Mouse (Mus musculus) mouse trophoblast stem cell (cell line): ENCODE data around the gene Nipa1.
"Not testable (repeated sequence)": the region's sequence is repeated elsewhere in the genome, so short reads cannot be mapped to it uniquely, and the experiment has no call there.

Source experiments
- in situ Hi-C, 2 experiments: fragments of 300-500 bp; cut with MseI, MboI; formaldehyde crosslinking; loops; 2 replicates in 1 of 2; 3 replicates in 1 of 2; pipeline ENCODE4 v1.15.1; 2025

The Nipa1 gene

DNA sequence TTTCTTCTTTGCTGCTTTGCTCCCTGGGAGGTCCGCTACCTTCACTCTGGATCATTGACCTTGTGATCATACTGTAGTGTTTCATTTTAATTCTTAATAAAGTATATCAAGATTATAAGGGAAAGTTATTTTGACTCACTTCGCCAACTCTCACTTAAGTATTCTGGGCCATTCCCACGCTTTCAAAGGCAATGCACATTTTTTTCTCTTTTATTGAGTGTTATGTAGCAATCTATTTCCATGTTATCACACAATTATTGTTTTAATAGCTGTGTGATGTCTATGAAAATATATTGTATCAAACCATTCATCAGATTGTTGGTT lies at the start of gene Nipa1:
Nipa1 (minus strand) TSS at position 25 of the 324 bp plus-strand sequence.
- in situ Hi-C loops: no loop called here

DNA sequence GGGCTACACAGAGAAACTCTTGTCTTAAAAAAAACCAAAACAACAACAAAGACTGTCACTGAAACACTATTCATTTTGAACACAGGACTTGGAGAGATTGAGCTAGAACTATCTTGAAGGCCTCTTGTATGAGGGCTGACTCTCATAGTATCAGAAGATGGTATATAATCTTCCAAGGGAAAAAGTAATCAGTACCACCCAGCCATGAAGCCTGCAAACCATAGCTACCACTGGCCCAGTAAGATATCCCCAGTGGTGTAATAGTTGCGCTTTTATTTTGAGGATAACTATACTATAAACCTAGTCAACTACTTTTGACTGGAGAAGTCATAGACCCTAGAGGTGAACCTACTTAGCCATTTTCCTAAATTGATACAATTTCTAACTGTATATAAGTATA lies 46.9 kb upstream of the Nipa1 start:
- in situ Hi-C loops: no loop called here

DNA sequence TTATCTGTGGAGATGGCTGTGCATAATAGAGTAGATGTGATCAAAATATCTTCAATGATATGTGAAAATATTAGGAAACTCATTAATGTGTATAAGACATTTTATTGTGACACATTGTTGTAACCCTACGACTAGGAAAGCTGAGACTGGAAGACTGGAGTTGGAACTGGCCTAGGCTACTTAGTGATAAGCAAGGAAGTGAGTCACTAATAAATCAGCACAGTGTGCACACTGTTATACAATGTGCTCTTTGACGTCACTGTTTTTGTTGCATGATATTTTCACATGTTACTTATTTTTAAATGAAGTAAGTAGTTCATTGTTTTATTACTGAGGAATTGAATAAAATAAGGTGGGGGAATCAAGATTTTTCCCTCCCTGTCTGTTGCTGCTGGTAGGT lies 46.4 kb upstream of the Nipa1 start:
- in situ Hi-C loops: no loop called here

DNA sequence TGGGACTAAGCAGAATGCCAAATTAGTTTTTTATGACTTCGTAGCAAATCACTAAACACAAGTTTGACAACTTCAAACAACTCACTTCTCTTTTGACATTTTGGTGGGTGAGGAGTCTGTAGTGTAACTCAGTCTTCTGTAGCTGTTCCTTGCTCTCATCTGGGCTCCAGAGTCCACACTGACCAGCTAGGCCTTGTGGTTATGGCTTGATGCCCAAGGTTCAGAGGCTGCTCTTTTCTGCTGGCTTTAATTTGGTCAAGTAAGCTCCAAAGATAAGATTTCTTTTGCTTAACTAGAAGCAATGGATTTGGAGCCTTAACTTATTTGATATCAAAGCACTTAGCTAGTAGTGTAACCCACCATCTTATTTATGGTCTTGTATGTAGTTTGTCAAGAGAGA lies 45.1 kb upstream of the Nipa1 start:
- in situ Hi-C loops: no loop called here

DNA sequence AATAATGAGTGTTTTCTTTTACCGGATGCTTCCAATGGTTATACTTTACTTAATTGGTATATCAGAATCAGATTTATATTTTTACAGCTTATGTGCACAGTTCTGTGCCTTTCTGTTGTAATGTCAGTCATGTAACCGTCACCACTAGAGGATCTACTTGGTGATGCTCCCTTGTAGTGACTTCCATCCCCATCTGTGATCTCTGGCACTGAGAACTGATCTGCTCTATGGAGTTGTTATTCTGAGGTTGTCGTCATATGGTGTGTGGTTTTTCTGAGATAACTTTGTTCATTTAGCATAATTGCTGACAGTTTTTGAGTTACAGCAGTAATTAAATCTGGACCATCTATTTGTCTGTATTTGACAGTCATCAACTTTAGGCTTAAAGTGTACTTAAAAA lies 35.6 kb upstream of the Nipa1 start:
- in situ Hi-C loops: no loop called here

DNA sequence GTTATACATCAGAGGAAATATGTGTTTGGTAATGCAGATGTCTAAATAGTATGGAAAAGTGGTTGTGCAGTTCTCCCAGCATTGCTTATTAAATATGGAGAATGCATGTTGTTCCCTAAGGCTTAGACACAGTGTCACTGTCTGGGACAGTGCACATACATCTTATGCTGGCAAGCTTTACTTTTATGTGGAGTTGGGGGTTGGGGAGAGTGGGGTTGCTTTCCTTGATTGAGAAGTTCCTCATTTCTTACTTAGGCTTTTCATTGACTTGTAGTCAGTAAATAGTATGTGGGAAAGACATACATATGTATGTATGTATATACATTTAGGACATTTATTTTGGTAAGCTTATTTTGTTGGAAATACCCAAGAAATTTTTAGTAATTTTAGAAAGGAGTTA lies 33.2 kb upstream of the Nipa1 start:
- in situ Hi-C loops: no loop called here

DNA sequence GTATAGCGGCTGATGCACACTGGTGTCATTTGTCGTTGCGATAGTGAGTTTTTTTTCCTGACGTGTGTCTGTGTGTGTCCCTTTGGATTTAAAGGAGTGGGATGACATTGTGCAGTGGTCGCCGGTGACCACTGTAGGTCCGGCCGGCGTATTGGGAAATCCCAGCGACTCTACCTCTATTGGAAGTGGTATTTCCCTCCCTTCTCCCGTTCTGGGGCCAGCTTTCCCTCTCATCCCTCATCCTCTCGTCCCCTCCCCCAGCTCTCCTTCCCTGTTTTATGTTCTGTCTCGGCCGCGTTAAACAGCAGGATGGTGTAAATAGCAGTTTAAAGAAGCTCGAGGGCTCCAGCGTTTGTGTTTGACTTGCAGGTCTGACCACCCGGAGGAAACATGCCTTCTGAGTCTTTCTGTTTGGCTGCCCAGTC lies 30.7 kb upstream of the Nipa1 start:
- in situ Hi-C loops: no loop called here

DNA sequence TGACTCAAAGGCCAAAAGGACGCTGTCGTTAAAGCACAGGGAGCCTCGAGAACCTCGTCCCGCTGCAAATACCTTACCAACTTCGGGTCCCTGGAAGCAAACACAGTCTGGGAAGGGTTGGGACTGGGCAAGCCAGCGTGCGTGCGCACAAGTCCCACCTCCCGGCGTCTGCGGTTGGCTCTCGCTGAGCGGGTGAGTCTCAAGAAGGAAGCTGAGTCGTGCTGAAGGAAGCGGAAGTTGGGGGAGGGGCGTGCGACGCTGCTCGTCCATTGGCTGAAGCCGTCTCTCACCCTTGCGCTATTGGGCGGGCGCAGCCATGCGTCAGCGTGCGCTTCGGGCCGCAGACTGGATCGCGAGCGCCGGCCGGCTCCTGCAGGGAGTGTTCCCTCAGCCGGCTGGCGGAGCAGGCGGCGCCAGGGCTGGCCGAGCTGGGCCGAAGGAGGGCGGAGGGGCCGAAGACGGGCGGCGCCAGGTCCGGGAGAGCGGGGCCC lies 30.1 kb upstream of the Nipa1 start, which contains the start of gene Herc2:
Herc2 (plus strand) TSS at position 366 of the 491 bp plus-strand sequence.
- in situ Hi-C loops: no loop called here

DNA sequence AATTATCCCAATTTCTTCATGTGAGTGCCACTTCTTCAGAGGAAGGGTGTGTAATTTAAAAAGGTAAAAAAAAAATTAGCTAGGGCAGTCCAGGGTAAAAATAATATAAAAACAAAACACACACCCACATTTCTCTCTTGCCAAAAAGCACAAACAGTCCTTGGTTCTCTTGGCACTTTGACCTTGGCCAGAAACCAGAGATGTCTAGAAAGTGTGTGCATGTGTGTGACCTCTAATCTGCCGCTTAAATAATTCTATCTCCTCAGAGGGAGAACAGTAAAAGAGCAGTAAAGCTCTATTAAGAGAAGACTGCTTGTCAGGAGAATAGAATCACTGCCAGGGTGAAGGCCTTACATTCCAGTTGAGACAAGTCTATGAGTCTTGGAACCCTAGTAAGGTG lies 27.4 kb upstream of the Nipa1 start:
- in situ Hi-C loops: no loop called here

DNA sequence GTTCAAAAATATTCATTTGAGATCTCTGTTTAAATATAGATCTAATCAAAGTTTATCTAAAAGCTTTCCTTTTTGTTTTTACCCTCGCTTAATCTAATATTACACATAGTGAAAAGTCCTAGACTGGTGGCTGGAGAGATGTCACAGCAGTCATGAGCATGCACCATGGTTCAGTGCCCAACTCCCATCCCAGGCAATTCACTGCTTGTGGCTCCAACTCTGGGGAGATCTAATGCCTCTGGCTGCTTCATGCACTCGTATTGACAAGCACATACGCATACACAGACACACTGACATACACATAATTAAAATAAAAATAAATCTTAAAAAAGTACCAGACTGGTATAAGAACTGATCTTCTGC lies 24.5 kb upstream of the Nipa1 start:
- in situ Hi-C loops: loop anchor here in 1 of 2 experiments (5.0 kb wide), 1 partner anchor 57 kb away; no protein-coding TSS in a partner anchor

DNA sequence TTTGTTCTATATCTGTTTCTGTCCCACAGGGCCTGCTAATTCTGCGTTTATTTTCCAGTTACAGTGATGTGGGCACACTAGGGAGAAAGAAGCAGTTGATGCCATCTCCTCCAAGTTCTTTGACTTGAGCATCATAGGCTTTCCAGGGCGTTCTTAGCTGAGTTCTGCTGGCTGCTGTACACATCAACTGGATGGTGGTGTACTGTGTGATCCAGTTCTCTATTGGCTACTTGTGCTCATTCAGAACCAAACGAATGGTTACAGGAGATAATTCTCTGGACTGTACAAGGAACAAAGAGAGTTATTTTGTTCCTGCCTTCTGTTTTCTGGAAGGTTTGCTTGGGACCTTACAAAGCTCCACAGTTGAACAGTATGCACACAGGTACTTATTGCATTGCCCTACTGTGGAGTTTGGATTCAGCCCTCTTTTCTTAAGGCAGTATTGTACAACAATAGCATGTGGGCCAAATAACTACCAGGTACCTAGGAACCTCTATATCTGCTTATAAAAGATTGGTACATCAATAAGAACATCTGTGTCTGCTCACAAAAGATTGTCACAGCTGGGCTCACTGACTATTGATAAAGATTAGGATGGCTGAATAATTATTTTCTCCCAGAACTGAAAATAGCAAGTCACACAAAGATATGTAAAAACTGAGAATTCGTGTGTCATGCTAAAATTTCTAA lies 24.0 kb upstream of the Nipa1 start:
- in situ Hi-C loops: loop anchor here in 1 of 2 experiments (5.0 kb wide), 1 partner anchor 56 kb away; no protein-coding TSS in a partner anchor

DNA sequence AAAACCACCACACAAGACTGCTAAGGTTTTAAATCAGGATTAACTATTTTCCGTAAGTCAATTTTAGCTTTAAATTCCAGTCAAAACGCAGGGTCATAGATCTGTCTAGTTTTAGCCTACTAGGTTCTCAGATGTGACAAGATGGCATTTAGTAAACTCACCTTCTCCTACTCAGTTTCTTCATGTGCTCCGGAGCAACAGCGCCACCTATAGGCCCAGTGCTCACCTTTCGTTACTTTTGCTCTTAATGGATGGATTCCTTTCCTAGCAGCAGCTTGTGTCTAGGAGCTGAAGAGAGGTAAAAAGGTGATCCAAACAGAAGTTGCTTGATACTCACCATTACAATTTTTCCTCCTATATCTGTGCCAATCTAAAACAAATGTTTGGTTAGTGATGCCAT lies 22.6 kb upstream of the Nipa1 start:
- in situ Hi-C loops: loop anchor here in 1 of 2 experiments (5.0 kb wide), 1 partner anchor 55 kb away; no protein-coding TSS in a partner anchor

DNA sequence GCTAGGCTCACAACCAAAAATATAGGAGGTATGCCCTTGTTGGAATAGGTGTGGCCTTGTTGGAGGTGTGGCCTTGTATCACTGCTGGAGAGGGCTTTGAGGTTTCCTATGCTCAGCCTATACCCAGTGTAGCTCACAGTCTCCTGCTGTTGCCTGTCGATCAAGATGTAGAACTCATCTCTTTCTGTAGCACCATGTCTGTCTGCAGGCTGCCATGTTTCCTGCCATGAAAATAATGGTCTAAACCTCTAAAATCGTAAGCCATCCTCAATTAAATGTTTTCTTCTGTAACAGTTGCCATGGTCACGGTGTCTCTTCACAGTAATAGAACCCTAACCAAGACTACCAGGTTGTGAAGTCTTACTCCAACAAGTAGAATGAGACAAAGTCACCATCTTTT lies 3.8 kb upstream of the Nipa1 start:
- in situ Hi-C loops: no loop called here

DNA sequence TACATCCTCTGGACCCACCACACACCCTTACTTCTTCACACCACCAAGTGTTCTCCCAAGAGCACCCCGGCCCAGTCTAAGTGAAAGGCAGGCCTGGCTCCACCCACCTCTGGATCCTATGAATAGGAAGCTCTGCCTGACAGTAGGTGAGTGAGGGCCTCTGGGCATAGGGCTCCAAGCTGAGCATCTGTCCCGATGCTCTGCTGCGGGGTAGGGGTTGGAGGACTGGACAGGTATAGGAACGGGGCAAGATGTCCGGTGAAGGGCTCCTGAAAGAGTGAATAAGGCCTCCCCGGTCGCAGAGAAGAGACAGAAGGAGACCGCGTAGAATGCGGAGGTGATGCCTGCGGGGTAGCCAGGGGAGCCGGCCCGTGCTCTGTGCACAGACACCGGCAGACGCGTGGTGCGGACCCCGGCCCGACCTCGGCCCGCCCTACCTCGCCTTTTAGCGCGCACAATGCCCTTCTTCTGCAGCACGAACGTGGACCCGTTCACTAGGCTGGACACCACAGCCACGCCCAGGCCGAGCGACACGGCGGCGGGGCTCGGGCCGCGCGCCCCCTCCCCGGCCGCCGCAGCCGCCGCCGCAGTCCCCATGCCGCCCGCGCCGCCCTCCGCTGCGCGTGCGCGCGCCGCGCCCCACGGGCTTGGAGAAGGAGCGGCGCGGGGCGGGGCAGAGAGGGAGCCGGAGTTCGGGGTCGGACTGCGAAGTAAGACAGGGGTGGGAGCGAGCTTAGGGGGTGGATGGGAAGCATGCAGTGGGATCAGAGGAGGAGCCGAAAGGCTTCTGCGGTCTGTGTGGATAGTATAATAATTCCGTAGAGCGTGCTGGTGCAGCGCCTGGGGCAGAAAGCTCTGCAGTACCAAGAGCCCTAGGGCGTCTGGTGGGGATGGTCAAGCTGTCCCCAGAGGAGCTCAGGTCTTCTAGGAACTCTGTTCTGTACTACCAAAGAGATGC lies 503 bp downstream of the Nipa1 start:
- in situ Hi-C loops: no loop called here

DNA sequence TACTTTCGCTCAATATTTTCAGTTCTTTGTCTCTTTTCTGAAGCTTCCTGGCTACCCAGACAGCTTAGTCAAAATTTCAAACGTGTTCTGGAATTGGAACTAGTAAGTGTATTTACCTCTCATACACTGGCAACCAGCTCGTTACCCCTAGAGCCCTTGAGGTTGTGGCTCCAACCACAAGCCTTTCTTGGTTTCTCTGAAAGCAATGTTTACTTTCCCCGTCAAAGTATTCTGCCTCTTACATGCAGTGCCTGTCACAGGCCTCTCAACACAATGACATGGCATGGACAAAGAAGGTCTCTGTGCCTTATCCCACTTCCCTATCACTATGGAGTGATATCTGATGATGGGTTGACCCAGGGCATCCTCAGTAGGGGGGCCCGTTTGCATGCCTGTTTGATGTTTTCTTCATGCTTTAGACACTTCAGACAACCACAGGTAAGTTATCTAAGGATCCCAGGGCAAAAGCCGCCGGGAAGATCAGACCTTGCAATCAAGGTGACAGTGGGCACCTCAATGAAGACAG lies 1.2 kb downstream of the Nipa1 start:
- in situ Hi-C loops: no loop called here

DNA sequence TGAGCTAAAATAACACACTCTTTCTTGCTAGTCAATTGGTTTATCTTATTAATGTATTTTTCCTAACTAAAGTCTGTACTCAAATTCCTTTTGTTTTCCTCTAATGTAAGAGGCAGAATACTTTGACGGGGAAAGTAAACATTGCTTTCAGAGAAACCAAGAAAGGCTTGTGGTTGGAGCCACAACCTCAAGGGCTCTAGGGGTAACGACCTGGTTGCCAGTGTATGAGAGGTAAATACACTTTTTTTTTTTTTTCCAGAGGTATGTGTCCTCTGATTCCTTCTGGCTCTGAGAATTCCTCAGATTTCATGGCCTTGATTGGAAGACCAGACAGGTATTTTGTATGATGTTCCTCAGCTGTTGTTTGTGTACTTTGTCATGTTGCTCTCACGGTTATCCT lies 2.0 kb downstream of the Nipa1 start:
- in situ Hi-C loops: no loop called here

DNA sequence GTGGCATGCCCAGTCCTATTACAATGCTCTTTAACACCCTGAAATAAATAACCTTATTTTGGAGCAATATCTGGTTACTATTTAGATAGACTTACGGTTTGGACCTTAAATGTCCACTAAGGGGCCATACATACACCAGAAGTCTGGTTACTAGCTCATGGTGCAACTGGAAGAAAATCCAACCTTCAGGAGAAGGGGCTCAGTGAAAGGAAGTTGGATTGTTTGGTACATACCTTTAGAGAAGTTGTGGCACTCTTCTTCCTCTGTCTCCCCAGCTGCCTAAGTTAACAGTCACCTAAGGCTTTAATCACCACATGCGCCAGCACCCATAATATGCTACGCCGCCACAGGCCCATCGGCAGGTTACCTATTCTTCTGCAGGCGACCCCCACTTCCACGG lies 3.9 kb downstream of the Nipa1 start:
- in situ Hi-C loops: no loop called here

DNA sequence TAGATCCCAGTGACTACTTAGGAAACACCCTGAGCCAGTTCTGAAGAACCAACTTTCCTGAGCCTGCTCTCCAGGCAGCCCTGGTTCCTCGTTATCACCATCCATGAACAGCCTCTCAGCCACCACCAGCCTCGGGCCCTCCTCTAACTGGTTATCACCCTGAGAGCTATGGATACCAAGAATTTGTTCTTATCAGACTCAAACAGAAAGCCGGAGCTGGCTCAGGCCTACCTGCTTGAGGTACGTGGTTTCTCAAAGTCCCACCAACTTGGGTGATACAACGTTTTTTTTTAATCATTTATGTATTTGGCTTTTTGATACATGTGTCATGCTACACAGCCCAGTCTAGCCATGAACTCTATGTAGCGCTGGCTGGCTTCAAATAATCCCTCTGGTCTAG lies 4.6 kb downstream of the Nipa1 start:
- in situ Hi-C loops: no loop called here

DNA sequence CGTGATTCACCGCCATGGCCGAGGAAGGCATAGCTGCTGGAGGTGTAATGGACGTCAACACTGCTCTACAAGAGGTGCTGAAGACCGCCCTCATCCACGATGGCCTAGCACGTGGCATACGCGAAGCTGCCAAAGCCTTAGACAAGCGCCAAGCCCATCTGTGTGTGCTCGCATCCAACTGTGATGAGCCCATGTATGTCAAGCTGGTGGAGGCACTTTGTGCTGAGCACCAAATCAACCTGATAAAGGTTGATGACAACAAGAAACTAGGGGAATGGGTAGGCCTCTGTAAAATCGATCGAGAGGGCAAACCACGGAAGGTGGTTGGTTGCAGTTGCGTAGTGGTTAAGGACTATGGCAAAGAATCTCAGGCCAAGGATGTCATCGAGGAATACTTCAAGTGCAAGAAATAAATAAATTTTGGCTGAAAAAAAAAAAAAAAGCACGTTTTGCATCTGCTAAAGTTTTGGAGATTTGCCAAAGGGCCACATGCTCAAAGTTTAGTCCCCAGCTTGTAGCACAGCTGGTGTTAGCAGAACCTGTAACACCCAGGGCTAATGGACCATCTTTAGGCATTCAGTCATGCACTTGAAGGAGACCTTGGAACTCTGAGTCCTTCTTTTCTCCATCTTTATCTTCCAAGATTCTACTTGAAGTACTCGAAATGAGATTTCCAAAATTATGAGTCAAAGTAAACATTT lies 5.6 kb downstream of the Nipa1 start:
- in situ Hi-C loops: not testable (repeated sequence)

DNA sequence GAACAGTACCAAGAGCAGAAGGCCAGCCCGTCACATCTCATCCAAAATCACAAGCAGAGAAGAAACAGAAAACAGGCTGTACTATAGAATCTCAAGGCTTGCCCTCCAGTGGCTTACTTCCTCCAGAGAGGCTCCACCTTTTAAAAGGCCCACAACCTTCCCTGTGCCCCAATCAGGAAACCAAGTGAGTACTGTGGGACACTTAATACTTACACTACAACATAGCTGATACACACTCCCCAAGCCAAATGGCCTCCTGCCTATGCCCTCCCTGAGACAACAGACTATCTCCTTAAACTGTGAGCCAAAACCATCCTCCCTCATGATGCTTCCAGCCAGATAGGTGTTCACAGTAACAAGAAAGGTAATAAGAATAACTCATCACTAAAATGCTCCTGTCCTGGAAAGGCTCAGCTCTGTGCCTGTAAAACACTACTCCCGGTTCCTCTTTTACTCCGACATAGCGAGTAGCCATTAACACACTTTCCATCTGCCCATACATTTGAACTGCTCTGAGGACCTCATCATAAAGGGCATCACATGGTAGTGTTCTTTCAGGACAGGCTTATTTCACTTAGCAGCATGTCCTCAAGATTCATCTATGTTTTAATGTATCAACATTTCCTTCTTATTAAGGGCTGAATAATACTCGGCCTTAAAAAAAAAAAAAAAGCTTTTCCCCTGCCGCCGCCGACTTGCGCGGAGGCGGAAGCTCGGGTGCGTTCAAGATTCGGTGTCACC lies 6.3 kb downstream of the Nipa1 start:
- in situ Hi-C loops: no loop called here

DNA sequence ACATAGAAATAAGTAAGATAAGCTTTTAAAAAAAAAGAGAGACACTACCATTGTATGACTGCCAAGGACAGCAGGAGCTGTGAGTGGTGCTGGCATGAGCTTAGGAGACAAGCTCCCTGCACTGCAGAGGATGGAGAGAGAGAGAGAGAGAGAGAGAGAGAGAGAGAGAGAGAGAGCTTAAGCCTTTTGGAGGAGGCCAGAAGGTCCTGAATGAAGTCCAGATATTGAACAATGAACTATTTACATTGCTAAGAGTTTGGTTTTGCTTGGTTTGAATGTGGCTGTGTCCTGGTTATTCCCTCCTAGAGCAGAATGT lies 8.8 kb downstream of the Nipa1 start:
- in situ Hi-C loops: no loop called here
